In the genomic region with DNA sequence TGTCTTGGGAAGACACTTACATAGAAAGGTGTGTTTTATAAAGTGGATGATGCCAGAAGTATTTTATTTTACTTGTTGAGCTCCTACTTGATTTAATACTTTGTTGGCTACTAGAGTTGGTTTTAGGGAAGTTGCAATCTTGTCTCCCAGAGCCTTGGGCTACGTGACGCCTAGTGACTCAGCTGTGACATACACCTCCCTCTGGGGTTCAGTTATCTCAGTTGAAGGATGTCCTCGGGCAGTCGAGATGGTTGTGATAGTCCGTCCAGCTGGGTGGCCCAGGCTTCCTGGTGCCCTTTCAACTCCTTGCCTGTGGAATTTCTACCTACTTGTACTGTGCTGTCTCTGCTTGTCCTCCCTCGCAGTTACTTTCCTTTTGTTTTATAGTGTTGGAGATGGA, we compare ENCODE assay signal across 14 mouse cellular contexts. TPM values are rescaled to one million over a fixed set of nuclear protein-coding genes. Genes with fewer than 3 reads are reported as not detected.
DNase-seq lines count a peak whose midpoint lies in the region; ATAC-seq lines count a peak whose summit lies in the region.
"Had no signal": no experiment of that assay in that cellular context is flagged by ENCODE, and none has a peak within 500 bp of the region (broad histone marks: within the 10 kb centered on the region; RNA-seq: fewer than 3 reads in every experiment).

No protein-coding gene starts in this region.

- H3K27me3 ChIP-seq in heart, embryonic 11.5 days (ENCODE audit: control insufficient read depth, insufficient read depth, low read length): no peaks in the 10 kb centered on the region
- H3K27me3 ChIP-seq in intestine, embryonic 15.5 days (replicated peaks): no peaks in the 10 kb centered on the region
- H3K27me3 ChIP-seq in megakaryocyte, embryonic 14.5 days (replicated peaks): no peaks in the 10 kb centered on the region
- H3K27me3 ChIP-seq: heart, embryonic 15.5 days had no signal

- H3K36me3 ChIP-seq in heart, embryonic 11.5 days (ENCODE audit: control insufficient read depth, insufficient read depth, low read length): no peaks in the 10 kb centered on the region
- no peaks in the 10 kb centered on the region for H3K36me3 ChIP-seq in intestine, embryonic 15.5 days
- H3K36me3 ChIP-seq in megakaryocyte, embryonic 14.5 days (replicated peaks; ENCODE audit: low read length): no peaks in the 10 kb centered on the region
- H3K36me3 ChIP-seq: heart, embryonic 15.5 days had no signal

- H3K9ac ChIP-seq in heart, embryonic 11.5 days (ENCODE audit: low read depth, low read length): no peak overlapping the region
- H3K9ac ChIP-seq in intestine, embryonic 15.5 days: no peak overlapping the region
- H3K9ac ChIP-seq: heart, embryonic 15.5 days; lung, embryonic 14.5 days had no signal

- DNase-seq in heart, adult 9 months (ENCODE audit: low spot score in 2 of 2): no peak
- peak; percentile 83 for DNase-seq in adrenal gland, adult 2 months
- no peak for DNase-seq in left cerebral cortex, adult 18-20 months (ENCODE audit: low spot score in 2 of 2)
- no peak for DNase-seq in lung, postnatal 36 days
- no peak for DNase-seq in yolk sac, embryonic 10.5 days (ENCODE audit: low spot score)
- DNase-seq: lung, embryonic 14.5 days; midbrain, embryonic 14.5 days; right cerebral cortex, adult 18-20 months; thymus, postnatal 36 days had no signal

- no peak overlapping the region for H3K4me3 ChIP-seq in heart, embryonic 11.5 days (ENCODE audit: low read depth, low read length)
- no peak overlapping the region for H3K4me3 ChIP-seq in intestine, embryonic 15.5 days (replicated peaks)
- peak overlapping the region; percentile 80 for H3K4me3 ChIP-seq in megakaryocyte, embryonic 14.5 days (replicated peaks)
- H3K4me3 ChIP-seq: heart, embryonic 15.5 days had no signal

- no peak overlapping the region for H3K27ac ChIP-seq in heart, embryonic 11.5 days (ENCODE audit: low read depth, low read length)
- H3K27ac ChIP-seq in intestine, embryonic 15.5 days: 0 out of 2 replicates have a peak overlapping the region, but pooled peaks have one; percentile 24
- H3K27ac ChIP-seq: heart, embryonic 15.5 days had no signal

- H3K4me1 ChIP-seq in heart, embryonic 11.5 days (ENCODE audit: control insufficient read depth, insufficient read depth, low read length): peaks cover 55% of the 10 kb centered on the region
- peaks cover 33% of the 10 kb centered on the region for H3K4me1 ChIP-seq in intestine, embryonic 15.5 days (replicated peaks)
- peaks cover 60% of the 10 kb centered on the region for H3K4me1 ChIP-seq in megakaryocyte, embryonic 14.5 days

- H3K4me2 ChIP-seq in heart, embryonic 11.5 days: peak overlapping the region; percentile 11; the same call in 1 of the 2 replicates
- no peak overlapping the region for H3K4me2 ChIP-seq in intestine, embryonic 15.5 days (replicated peaks)
- H3K4me2 ChIP-seq: heart, embryonic 15.5 days; lung, embryonic 14.5 days had no signal

- no peaks in the 10 kb centered on the region for H3K9me3 ChIP-seq in heart, embryonic 11.5 days (replicated peaks; ENCODE audit: control insufficient read depth, low read length)
- no peaks in the 10 kb centered on the region for H3K9me3 ChIP-seq in intestine, embryonic 15.5 days
- H3K9me3 ChIP-seq in megakaryocyte, embryonic 14.5 days: no peaks in the 10 kb centered on the region
- H3K9me3 ChIP-seq: heart, embryonic 15.5 days had no signal

- ATAC-seq in heart, embryonic 11.5 days (replicated peaks; ENCODE audit: insufficient number of reproducible peaks, low FRiP score, low TSS enrichment): no peak
- ATAC-seq in intestine, embryonic 15.5 days: peak; percentile 34; the same call in 1 of the 2 replicates
- ATAC-seq: inflammation-experienced regulatory T-cells, adult 6 months had no signal

- 22% methylated on average over 6 of the region's 6 CpGs for WGBS in heart, embryonic 11.5 days (ENCODE audit: insufficient replicate concordance)
- 44% methylated on average over 6 of the region's 6 CpGs for WGBS in intestine, embryonic 15.5 days

RNA-seq across cellular contexts. Expression of a gene that starts 15.8 kb away (rescaled TPM):
- polyA plus RNA-seq in heart, embryonic 11.5 days (2014; fragmentation: Nextera tagmentation; extraction: Ambion mirVana): 4.5 and 4.8 TPM in 2 replicates
- total RNA-seq in adrenal gland, adult 2 months (2021): 1 to 10 TPM; 2.4 to 2.7 TPM
- 2.1 and 2.6 TPM in 2 replicates for polyA plus RNA-seq in adrenal gland, adult 2 months (2012; rRNA removed)
- 5.8 and 6.0 TPM in 2 replicates for polyA plus RNA-seq in intestine, embryonic 15.5 days (2015; fragmentation: Nextera tagmentation; extraction: Ambion mirVana)
- polyA plus RNA-seq in megakaryocyte, embryonic 14.5 days (2012; ENCODE audit: insufficient read depth, low replicate concordance): 1.8 and 3.3 TPM in 2 replicates
- 1 to 10 TPM; 5.3 to 6.1 TPM for total RNA-seq in left cerebral cortex, adult 18-20 months (2021)

RNA-seq across cellular contexts. Expression of a gene that starts 26.7 kb away (rescaled TPM):
- 4.9 and 7.1 TPM in 2 replicates for polyA plus RNA-seq in heart, embryonic 11.5 days (2014; fragmentation: Nextera tagmentation; extraction: Ambion mirVana)
- total RNA-seq in adrenal gland, adult 2 months (2021): 1 to 10 TPM; 6.8 to 7.9 TPM
- 15.8 and 19.9 TPM in 2 replicates for polyA plus RNA-seq in adrenal gland, adult 2 months (2012; rRNA removed)
- polyA plus RNA-seq in intestine, embryonic 15.5 days (2015; fragmentation: Nextera tagmentation; extraction: Ambion mirVana): 12.7 and 17.6 TPM in 2 replicates
- polyA plus RNA-seq in megakaryocyte, embryonic 14.5 days (2012; ENCODE audit: insufficient read depth, low replicate concordance): 11.8 and 13.2 TPM in 2 replicates
- total RNA-seq in left cerebral cortex, adult 18-20 months (2021): 100 to 1,000 TPM in 1 of 2 experiments, 10 to 100 TPM in 1; 92.5 to 102 TPM

RNA-seq across cellular contexts. Expression of a gene that starts 40.7 kb away (rescaled TPM):
- 0.04 and 0.34 TPM in 2 replicates for polyA plus RNA-seq in heart, embryonic 11.5 days (2014; fragmentation: Nextera tagmentation; extraction: Ambion mirVana)
- under 1 TPM in 1 of 2 experiments, not detected in 1; 0.07 TPM for total RNA-seq in adrenal gland, adult 2 months (2021)
- not detected in 2 replicates for polyA plus RNA-seq in adrenal gland, adult 2 months (2012; rRNA removed)
- 0.57 and 0.67 TPM in 2 replicates for polyA plus RNA-seq in intestine, embryonic 15.5 days (2015; fragmentation: Nextera tagmentation; extraction: Ambion mirVana)
- polyA plus RNA-seq in megakaryocyte, embryonic 14.5 days (2012; ENCODE audit: insufficient read depth, low replicate concordance): 0.32 TPM in 1 of 2 replicates, not detected in the other
- total RNA-seq in left cerebral cortex, adult 18-20 months (2021): 1 to 10 TPM; 1.8 to 2.0 TPM

RNA-seq across cellular contexts. Expression of a gene that starts 46.7 kb away (rescaled TPM):
- 313 and 328 TPM in 2 replicates for polyA plus RNA-seq in heart, embryonic 11.5 days (2014; fragmentation: Nextera tagmentation; extraction: Ambion mirVana)
- 100 to 1,000 TPM; 198 to 273 TPM for total RNA-seq in adrenal gland, adult 2 months (2021)
- 91.0 and 109 TPM in 2 replicates for polyA plus RNA-seq in adrenal gland, adult 2 months (2012; rRNA removed)
- polyA plus RNA-seq in intestine, embryonic 15.5 days (2015; fragmentation: Nextera tagmentation; extraction: Ambion mirVana): 352 and 386 TPM in 2 replicates
- polyA plus RNA-seq in megakaryocyte, embryonic 14.5 days (2012; ENCODE audit: insufficient read depth, low replicate concordance): 103 and 123 TPM in 2 replicates
- total RNA-seq in left cerebral cortex, adult 18-20 months (2021): 100 to 1,000 TPM; 133 to 147 TPM
